Mouse (Mus musculus) heart, postnatal 0 days (tissue): ENCODE results near the gene Glt28d2. TPM values are rescaled to one million over a fixed set of nuclear protein-coding genes. Genes with fewer than 3 reads are reported as not detected.

ENCODE experiments used
- ATAC-seq: fragments of 200-750 bp; cut with Nextera tagmentation; 2 replicates; pipeline ENCODE4 v1.8.0; 2017; ENCODE audit warnings: low read depth, moderate number of reproducible peaks, moderate library complexity; ENCODE audit not compliant: insufficient read depth
- DNase-seq: peaks from one replicate; pipeline ENCODE4 v3.0.0-alpha.2; 2016; ENCODE audit warnings: low spot score
- H3K27ac ChIP-seq: fragments of 300-500 bp; sonication (generic); 2 replicates; pipeline ENCODE4 v1.5.1; 2014; ENCODE audit warnings: low read depth, mild to moderate bottlenecking
- H3K27me3 ChIP-seq: fragments of 300-500 bp; sonication (generic); 2 replicates; pipeline ENCODE4 v1.6.1; 2014; ENCODE audit warnings: low read length, mixed read lengths; ENCODE audit not compliant: control insufficient read depth, insufficient read depth
- H3K36me3 ChIP-seq: fragments of 300-500 bp; sonication (generic); replicated peaks from 2 replicates; pipeline ENCODE4 v1.6.1; 2014; ENCODE audit warnings: low read length, mixed read lengths; ENCODE audit not compliant: control insufficient read depth, insufficient read depth
- H3K4me1 ChIP-seq: fragments of 300-500 bp; sonication (generic); 2 replicates; pipeline ENCODE4 v1.6.1; 2014; ENCODE audit warnings: antibody characterized with exemption; ENCODE audit not compliant: control insufficient read depth, insufficient read depth
- H3K4me2 ChIP-seq: fragments of 300-500 bp; sonication (generic); 2 replicates; pipeline ENCODE4 v1.6.1; 2014; ENCODE audit warnings: low read depth, mild to moderate bottlenecking, low read length, moderate library complexity
- H3K4me3 ChIP-seq: fragments of 300-500 bp; sonication (generic); 2 replicates; pipeline ENCODE4 v1.5.1; 2014; ENCODE audit warnings: low read depth, low read length
- H3K9ac ChIP-seq: fragments of 300-500 bp; sonication (generic); replicated peaks from 2 replicates; pipeline ENCODE4 v1.6.1; 2014; ENCODE audit warnings: low read depth, low read length, mixed read lengths
- H3K9me3 ChIP-seq: fragments of 300-500 bp; sonication (generic); replicated peaks from 2 replicates; pipeline ENCODE4 v1.6.1; 2016; ENCODE audit warnings: low read length; ENCODE audit not compliant: control insufficient read depth
- CTCF ChIP-seq: IDR thresholded peaks from 2 replicates; pipeline ENCODE4 v1.5.1; 2016; ENCODE audit warnings: antibody characterized with exemption, control low read depth, low read depth
- EP300 ChIP-seq: IDR thresholded peaks from 2 replicates; pipeline ENCODE4 v1.6.1; 2016; ENCODE audit warnings: antibody characterized with exemption, low read depth
- WGBS: fragments of 180-500 bp; shearing (Covaris S2); extraction: QIAGEN DNeasy Blood & Tissue Kit; methylation state at CpG from one replicate; pipeline ENCODE4 v1.1.7; 2014; 5-methylcytosine and 5-hydroxymethylcytosine counted together
- polyA plus RNA-seq: library from polyadenylated mRNA; unstranded; fragments of >200 nt; fragmentation: Nextera tagmentation; extraction: Ambion mirVana; gene quantifications from 2 replicates; pipeline ENCODE4 v1.2.1, GENCODE M21; 2015
- total RNA-seq: library from RNA; depleted of rRNA; stranded (reverse); fragments of >200 nt; gene quantifications from 2 replicates; pipeline ENCODE4 v1.2.3, GENCODE M21; 2014; ENCODE audit warnings: low replicate concordance

The Glt28d2 gene
- total and polyA plus RNA-seq, 2 experiments from 2014 or later = 3.6 to 3.9 TPM

GRCm38 (mm10) chr3:85878911-85879310 lies 8.4 kb downstream of the Glt28d2 start:
- ATAC-seq (0 out of 2 replicates have a peak, but pooled peaks have one; percentile 45), DNase-seq (no peak)
- H3K27ac ChIP-seq = peak overlapping the region; percentile 59
- no peak overlapping the region for H3K4me3 ChIP-seq
- peaks cover 29% of the 10 kb centered on the region for H3K4me1 ChIP-seq
- H3K9ac ChIP-seq = no peak overlapping the region
- H3K4me2 ChIP-seq = no peak overlapping the region
- H3K36me3 ChIP-seq = no peaks in the 10 kb centered on the region
- H3K9me3 ChIP-seq = no peaks in the 10 kb centered on the region
- no peaks in the 10 kb centered on the region for H3K27me3 ChIP-seq
- 26% methylated on average over 5 of the region's 5 CpGs for WGBS
- TF ChIP-seq CTCF (no peak), EP300 (no peak)

DNA sequence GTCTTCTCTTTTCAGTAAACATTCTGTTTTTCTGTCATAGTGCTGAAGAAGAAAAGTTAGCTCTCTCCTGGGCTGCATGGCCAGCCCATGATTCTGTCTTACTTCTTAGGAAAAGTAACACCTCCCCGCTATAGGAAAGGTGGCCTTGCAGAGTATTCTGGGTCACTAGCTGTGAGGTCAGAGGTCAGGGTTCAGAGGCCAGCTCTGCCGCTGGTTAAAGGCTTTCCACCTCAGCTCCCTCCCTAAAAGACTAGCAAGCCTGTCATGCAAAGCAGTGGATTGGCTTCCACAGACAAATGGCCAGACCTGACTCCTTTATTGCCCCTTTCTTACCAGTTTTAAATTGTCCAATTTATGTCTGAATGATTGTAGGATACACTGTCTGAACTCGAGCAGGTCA lies 23.3 kb downstream of the Glt28d2 start:
- Histone ChIP-seq H3K4me2 (no peak overlapping the region), H3K9me3 (peaks cover 3% of the 10 kb centered on the region; the same call in 1 of the 2 replicates), H3K36me3 (no peaks in the 10 kb centered on the region), H3K4me1 (peaks cover 16% of the 10 kb centered on the region), H3K27me3 (no peaks in the 10 kb centered on the region), H3K4me3 (no peak overlapping the region), H3K9ac (no peak overlapping the region), H3K27ac (no peak overlapping the region)
- WGBS = 58% methylated on average over 3 of the region's 3 CpGs
- DNase-seq = no peak
- TF ChIP-seq CTCF = no peak
- TF ChIP-seq EP300 = no peak
- ATAC-seq = no peak

DNA sequence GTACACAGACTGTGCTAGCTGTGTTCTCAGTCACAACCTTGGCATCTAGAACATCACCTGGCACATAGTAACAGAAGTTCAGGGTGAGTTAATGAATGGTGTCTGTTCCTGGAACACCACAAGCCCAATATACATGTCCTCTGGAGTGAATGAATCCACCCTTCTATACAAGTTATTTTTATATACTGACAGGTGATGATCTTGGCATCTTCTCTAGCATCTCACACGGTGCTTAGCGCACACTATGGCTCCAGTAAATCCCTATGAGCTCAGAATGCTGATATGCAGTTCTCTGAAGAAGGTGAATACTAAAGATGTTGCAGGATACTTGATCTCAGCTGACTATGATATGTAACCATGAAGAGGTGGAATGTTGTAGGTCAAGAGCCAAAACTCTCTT lies 24.4 kb downstream of the Glt28d2 start:
- no peak for DNase-seq
- Histone ChIP-seq H3K4me1 (peaks cover 23% of the 10 kb centered on the region), H3K9me3 (no peaks in the 10 kb centered on the region), H3K9ac (no peak overlapping the region), H3K4me2 (no peak overlapping the region), H3K36me3 (no peaks in the 10 kb centered on the region), H3K4me3 (no peak overlapping the region), H3K27ac (no peak overlapping the region; the same call in 1 of the 2 replicates), H3K27me3 (no peaks in the 10 kb centered on the region)
- ATAC-seq = no peak
- TF ChIP-seq EP300 (no peak), CTCF (no peak)
- WGBS = 56% methylated on average over 2 of the region's 2 CpGs

DNA sequence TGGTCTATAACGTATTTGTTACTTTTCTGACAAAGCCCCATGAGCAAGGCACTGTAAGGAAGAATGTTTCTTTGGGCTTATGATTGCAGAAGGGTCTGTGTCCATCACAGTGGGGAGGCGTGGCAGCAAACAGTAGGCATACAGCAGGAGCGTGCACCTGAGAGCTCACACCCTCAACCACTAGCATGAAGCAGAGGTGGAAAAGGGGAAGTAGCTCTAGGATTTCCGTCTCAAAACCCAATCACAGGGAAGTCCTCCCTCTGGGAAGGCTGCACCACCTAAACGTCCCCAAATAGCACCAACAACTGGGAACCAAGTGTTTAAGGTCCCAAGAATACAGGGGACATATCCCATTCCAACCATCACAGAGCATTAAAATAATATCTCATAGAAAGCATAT lies 26.3 kb downstream of the Glt28d2 start:
- Histone ChIP-seq H3K36me3 (no peaks in the 10 kb centered on the region), H3K9me3 (no peaks in the 10 kb centered on the region), H3K4me2 (no peak overlapping the region), H3K4me1 (peaks cover 35% of the 10 kb centered on the region), H3K9ac (no peak overlapping the region), H3K4me3 (no peak overlapping the region), H3K27me3 (no peaks in the 10 kb centered on the region), H3K27ac (no peak overlapping the region)
- TF ChIP-seq EP300 (no peak), CTCF (no peak)
- DNase-seq (no peak), ATAC-seq (no peak)
- WGBS = 79% methylated on average over 5 of the region's 5 CpGs

DNA sequence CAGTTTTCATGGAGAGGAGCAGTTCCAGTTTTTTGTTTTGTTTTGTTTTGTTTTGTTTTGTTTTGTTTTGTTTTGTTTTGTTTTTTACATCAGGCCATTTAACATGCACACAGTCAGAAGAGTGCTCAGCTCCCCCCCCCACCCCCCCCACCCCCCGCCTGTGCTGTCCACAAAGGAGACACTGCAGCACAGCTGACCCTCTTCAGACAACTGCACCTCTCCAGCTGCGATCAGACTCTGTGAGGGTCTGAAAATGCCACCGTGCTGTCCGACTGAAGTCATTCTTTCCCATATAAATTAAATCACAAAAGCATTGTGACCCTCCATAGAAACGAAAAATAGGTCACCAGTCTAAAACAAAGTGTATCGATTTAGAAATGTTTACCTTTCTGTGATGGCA lies 28.0 kb downstream of the Glt28d2 start:
- no peak overlapping the region for H3K4me3 ChIP-seq
- peak; percentile 40; the same call in 1 of the 2 replicates for ATAC-seq
- no peak overlapping the region for H3K9ac ChIP-seq
- H3K4me1 ChIP-seq = peaks cover 31% of the 10 kb centered on the region
- no peaks in the 10 kb centered on the region for H3K27me3 ChIP-seq
- WGBS = 48% methylated on average over 6 of the region's 6 CpGs
- DNase-seq = no peak
- no peaks in the 10 kb centered on the region for H3K36me3 ChIP-seq
- H3K27ac ChIP-seq = peak overlapping the region; percentile 93
- peak overlapping the region; percentile 0; the same call in 1 of the 2 replicates for H3K4me2 ChIP-seq
- TF ChIP-seq EP300 = no peak
- TF ChIP-seq CTCF = no peak
- no peaks in the 10 kb centered on the region for H3K9me3 ChIP-seq
